Mouse (Mus musculus) frontal cortex, postnatal 10 days (tissue): ENCODE measurements around the gene Tor4a.

ENCODE experiments used
- DNase-seq, 2 experiments: peaks; one replicate each; pipeline ENCODE4 v3.0.0; 2022; ENCODE audit warnings: low spot score in 2 of 2, mixed read lengths in 1 of 2

Tor4a gene

GRCm38 (mm10) chr2:25187841-25188240 is 8.8 kb downstream of the Tor4a start:
- DNase-seq, result no peak

- DNase-seq, result no peak
Measured at GRCm38 (mm10) chr2:25186575-25186930, 10.1 kb downstream of the Tor4a start.

DNA sequence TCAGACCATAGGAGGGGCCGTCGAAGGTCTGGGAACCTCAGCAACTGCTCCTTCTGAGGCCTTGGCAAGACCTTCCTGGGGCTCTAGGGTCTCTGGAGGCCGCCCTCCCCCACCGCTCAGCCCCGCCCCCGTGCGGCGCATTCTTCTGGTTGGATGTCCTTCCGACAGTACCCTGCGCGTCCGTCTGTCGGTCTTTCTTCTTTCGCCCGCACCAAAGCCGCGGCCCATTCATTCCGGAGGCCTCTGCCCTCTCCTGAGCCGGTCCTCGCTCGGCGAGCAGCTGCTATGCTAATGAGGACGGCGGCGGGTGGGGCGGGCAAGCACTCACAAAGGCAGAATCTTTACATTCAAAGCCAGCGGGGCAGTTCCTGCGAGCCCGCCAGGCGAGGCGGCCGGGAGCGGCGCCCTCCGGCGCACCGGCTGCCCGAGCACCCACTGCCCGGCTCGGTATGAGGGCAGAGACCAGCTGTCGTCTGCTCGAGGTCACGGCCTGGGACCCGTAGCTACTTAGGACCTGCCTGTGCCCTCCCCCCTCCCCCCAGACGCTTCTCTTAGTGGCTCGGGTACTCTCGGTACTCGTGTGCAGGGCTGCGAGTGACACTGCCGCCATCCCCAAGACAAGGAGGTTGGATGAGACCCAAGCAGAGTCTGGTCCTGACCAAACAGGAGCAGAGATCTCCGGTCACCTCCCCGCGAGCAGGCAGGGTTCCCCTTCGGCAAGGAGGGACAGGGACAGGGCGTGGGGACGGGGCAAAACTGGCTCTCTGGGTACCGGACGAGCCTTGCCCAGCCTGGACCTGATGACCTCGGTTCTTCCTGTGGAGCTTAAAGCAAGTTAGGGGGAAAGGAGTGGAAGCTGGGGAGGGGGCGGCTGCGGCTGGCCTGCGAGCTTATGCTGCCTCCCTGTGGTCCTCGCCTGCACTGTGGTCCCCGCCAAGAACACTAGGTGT is 10.8 kb downstream of the Tor4a start:
- DNase-seq, result peak; percentile 67 to 68

GRCm38 (mm10) chr2:25184496-25184895 is 12.2 kb downstream of the Tor4a start:
- DNase-seq, result no peak

GRCm38 (mm10) chr2:25183336-25183735 is 13.3 kb downstream of the Tor4a start:
- DNase-seq, result no peak

- DNase-seq, result no peak
Measured at GRCm38 (mm10) chr2:25182664-25183063, 14.0 kb downstream of the Tor4a start.

DNA sequence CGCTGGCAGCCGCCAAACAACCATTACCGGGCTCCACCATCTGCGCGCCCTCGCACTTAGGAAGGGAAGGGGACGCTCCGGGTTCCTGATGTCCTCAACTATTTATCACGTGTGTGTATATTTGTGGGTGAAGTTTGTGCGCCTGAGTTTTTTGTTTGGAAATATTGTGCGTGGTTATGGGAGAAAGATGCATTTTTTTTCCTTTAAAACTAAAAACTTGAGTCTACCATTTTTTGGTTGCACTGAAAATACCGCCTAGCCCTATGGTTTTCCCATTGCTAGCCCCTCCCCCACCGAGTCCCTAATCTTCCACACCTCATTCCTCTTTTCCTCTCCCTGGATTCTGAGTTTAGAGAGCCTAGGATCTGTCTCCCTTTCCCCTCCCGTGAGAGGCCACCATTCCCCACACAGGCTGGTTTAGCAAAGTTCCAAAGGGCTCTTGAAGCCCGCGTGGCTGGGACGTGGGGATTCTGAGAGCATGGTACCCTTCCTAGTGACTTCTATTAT is 14.7 kb downstream of the Tor4a start:
- DNase-seq, result no peak

DNA sequence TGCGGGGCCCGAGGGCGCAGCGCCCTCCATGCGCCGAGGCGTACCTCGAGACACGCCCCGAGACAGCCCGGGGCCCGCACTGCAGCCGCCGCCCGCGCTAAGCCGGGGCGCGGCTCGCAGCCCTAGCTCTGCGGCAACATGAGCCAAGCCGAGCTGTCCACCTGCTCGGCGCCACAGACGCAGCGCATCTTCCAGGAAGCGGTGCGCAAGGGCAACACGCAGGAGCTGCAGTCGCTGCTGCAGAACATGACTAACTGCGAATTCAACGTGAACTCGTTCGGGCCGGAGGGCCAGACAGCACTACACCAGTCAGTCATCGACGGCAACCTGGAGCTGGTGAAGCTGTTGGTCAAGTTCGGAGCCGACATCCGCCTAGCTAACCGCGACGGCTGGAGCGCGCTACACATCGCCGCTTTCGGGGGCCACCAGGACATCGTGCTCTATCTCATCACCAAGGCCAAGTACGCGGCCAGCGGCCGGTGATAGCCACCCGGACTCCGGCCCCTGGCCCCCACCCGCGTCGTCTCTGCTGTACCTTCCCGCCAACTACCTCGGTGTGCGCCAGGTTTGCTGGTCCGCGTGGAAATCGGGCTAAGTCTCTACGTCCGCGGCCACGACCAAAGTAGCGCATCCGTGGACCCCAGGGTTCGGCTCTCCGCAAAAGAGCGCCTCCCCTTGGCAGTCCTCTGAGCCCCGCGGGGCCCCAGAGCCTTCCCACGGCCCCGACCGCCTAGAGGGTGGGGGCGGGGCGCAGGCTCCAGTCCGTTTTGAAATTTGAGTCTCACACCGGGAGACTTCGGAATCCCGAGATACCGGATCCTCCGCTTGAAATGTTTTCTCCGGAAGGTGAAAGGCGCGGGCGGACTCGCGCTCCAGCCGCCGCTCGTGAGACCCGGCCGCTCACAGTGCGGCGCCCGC is 15.5 kb downstream of the Tor4a start:
- DNase-seq, result peak in 1 of 2 experiments; percentile 54

- DNase-seq, result peak; percentile 94 to 96
Measured at GRCm38 (mm10) chr2:25180478-25180903, 16.2 kb downstream of the Tor4a start, which contains the start of gene Nrarp. Nrarp (plus strand) TSS chr2:25180758.

DNA sequence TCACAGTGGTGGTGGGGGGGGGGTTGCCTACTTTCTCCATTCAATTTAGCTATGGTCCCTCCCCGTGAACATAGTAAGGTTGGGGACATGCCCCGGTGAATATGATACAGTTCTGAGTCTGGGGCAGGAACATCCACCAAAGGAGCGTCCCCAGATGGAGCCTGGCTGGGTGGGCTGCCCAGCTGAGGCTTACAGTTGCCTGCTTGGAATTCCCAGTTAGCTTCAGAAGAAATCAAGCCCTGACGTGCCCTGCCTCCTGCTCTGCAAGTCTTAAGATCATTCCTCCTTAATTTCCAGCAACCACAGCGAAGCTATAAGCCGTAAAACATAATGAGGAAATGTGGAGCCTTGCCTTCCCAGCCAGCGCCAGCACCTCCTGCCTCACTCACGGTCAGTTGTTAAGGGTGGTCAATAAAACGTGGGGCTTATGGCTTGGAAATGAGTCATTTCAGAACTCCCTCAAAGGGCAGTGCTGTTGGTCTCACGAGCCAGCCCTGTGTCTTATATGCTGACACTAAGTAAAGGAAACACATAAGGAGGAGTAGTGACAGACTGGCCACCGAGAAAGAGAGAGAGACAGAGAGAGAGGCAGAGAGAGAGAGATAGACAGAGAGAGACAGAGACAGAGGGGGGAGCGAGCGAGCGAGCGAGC is 17.0 kb downstream of the Tor4a start:
- no peak for DNase-seq

DNA sequence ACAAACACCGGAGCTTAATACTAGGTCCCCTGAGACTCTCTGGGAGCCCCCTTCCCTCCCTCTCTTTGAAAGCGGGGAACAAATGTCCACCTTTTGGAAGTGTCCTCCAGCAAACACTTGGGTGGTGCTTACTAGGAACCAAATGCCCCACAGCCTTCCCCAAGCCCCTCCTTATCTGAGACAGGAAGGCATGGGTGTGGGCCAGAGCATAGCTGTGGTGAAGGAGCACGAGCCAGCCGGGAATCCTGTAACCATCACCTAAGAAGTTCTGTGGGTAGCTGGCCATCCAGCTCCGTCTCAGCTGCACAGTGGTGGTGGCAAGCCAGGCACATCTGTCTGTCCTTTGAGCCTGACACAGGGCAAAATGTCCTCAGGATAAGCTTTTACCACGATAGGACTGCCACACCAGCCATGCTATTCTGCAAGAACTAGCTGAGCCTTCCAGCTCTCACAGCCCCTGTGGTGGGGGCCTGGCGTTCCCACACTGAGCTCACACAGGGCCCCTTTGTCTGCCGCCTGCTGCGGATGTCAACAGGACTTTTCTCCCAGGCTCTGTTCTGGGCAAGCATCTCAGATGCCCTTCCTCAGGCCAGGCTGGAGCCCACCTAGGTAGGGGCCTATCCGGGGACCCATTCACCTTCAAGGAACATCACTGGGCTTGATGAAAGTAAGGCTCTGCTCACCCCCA is 18.3 kb downstream of the Tor4a start:
- peak in 1 of 2 experiments; percentile 67 for DNase-seq

GRCm38 (mm10) chr2:25177685-25178084 is 19.0 kb downstream of the Tor4a start:
- DNase-seq, result peak in 1 of 2 experiments; percentile 61

- no peak for DNase-seq
Measured at GRCm38 (mm10) chr2:25177076-25177475, 19.6 kb downstream of the Tor4a start.

DNA sequence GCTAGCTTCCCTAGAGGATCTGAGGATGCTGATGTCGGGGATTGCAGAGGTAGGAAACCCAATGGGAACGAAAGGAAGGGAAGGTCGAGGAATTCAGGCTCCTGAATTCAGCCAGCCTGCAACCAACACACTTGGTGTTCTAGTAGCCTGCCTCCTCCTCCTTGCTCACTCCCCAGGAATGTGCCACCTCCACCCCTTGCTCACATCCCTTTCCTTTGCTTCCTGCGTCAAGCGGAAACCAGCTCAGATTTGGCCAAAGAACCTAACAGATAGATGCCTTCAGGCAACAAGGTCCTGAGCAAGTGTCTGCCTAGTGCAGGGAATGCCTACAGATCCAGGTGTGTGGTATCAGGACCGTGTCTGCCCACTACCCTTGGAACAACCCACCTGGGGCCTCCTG is 20.1 kb downstream of the Tor4a start:
- DNase-seq, result no peak

GRCm38 (mm10) chr2:25175690-25176078 is 21.0 kb downstream of the Tor4a start:
- DNase-seq, result no peak

DNA sequence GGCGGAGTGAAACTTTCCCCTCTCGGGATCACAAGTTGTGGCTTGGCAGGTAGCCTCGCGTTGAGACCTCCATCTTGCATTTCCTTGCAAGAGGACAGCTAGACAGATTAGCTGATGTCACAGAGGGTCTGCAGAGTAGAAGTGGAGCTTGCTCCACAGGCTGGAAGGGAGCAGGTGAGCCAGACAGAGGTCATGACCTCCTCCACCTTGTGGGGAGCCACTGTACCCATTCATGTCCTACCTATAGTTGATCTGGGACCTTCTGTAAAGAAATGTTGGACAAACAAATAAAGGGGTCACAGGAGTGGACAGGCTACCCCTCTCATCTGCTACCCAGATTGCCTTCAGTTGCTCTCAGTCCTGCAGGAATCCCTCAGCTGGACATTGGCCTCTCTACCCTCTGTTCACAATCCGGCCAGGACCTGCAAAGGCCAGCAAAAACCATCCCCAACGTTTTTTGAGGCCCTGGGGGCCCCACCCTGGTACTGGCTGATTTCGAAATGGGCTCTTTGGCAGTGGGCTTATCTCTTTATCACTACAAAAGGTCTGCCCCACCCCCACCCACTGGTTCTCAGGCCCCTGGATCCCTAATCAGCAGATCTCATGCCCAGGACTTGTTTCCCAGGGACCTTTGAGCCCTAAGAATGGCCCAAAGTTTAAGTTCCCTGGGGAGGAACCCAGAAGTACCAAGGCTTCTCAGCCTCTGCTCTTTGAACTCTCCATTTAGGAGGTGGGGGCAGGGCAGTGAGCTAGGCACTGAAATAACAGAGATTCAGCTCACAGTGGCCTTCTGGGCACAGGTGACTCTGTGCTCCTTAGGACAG is 21.6 kb downstream of the Tor4a start:
- DNase-seq, result no peak

DNA sequence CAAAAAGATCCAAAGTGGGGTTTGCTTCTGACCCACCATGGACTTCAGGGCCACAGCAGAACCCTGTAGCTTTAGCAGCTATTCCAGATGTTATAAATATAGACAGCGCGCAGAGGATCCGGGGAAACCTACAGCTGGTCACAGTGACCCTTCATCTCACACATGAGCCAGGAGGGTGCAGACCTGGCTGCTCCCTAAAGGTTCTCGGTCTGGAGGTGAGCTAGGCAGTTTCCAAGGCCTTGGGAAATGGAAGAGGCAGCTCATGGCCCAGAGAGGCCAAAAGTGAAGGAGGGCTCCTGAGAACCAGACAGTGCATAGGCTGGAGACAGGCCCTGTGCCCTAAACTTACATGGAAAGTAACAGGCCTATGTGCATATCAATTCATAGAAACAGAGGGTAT is 22.9 kb downstream of the Tor4a start:
- DNase-seq, result no peak

GRCm38 (mm10) chr2:25172629-25173028 is 24.1 kb downstream of the Tor4a start:
- DNase-seq, result no peak

- no peak for DNase-seq
Measured at GRCm38 (mm10) chr2:25171769-25172153, 24.9 kb downstream of the Tor4a start.

DNA sequence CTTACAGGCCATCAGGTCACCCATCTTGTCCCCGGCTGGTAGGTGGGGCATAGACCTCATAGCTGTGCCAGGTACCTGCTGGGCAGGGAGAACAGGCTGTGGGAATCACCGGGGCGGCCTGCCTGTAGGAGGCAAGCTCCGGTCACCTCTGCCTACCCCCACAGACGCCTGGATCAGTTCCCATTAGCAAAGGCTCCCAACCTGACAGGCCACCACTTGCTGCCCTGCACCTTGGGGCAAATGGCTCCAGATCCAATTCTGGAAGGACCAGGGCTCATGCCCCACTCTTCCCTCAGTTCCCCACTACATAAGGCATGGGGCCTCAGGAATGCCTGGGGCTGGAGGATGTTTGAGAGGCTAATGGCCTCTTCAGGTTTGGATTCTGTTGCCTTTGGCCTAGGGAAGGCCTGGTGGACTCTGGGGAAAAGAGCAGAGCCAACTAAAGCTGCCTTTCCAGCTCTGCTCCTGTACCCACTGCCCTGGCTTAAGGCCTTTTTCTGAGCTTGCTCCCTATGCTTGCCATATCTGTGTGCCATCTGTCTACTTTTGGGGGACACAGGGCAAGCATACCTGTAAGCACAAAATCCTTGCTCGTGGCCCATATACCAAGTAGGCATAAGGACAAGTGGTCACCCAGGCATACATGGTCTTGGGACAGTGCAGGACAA is 25.5 kb downstream of the Tor4a start:
- DNase-seq, result no peak
